Mouse (Mus musculus): ENCODE results near the gene Sstr4. TPM values are rescaled to one million over a fixed set of nuclear protein-coding genes. Genes with fewer than 3 reads are reported as not detected.

Sstr4 gene
- 0.44 and 0.50 TPM in 2 replicates for polyA plus RNA-seq (2015; fragmentation: Nextera tagmentation; extraction: Ambion mirVana)

GRCm38 (mm10) chr2:148395131-148396051 is at the start of gene Sstr4:
Gene Sstr4, plus strand, starts transcription at chr2:148395344.

DNA sequence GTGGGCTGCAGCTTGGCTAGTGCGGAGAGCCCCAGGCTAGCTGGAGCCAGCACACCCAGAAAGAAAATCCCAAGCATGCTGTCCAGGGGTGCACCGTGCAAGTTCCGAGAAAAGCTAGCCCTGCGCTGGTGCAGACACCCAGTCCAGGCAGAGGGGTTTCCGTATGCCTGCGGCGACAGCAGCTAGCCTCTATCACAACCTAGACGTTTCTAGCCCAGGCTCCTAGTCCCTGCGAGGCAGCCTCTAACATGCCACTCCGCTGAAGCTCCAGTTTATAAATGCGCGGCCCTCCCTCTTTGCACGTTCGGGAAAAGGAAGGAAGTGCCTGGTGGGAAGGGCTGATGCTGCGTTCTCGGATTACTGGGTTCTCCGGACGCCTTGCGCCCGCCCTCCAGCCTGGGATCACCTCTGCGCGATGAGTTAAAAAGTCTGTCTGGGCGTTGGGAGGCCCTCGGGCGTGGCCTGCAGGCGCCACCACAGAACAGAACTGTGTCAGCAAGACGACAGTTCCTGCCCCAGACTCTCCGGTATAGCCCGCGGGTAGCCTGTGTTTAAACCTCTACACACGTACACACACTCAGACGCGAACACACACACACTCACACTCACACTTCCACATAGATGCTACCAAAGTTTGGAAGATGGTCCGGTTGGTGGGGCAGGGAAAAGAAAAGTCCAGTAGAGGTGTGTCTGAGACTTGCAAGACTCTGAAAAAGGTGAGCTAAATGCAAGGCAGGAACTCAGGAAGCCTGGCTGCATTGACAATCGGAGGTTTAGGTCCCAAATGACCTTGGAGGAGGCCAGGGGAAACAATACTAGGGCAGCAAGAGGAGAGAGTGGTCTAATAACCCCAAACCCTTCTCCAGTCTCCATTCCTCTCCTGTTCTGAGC is 13.0 kb downstream of the Sstr4 start, which contains the start of gene Thbd:
TSS of gene Thbd (minus strand) at position 319 of the 891 bp plus-strand sequence.

DNA sequence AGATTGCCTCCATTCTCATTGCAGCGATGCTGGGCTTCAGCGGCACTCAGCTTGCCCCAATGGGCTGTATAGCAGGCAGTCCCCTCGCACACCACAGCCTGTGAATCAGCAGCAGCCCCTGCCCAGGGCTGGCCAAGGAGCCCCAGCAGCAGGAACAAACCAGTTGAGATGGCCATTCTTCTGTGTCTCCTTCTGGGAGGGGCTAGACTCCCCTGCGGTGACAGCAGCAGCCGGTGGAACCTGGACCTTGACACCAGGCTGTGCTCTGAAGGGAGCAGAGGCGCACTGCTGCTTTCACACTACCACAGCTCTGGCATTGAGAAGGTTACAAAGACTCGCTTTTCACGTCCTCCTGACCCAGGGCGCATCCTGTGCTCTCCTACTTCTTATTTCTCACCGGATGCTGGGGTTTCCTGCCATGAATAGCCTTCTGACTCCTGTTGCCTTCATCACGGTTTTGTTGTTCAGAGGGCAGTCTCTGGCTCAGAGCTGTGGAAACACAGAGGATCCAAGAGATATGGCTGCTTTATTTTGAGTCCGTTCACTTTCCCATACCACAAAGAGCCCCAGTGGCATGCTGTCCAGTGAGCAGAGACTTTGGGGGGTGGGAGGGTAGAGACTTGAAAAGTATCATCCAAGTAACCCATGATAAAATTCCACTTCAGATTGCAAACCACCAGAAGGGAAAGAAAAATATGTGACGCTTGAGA is 48.3 kb downstream of the Sstr4 start, which contains the start of gene Cd93:
TSS of gene Cd93 (minus strand) at position 315 of the 710 bp plus-strand sequence.

Other genes with a start within 250 kb of the Sstr4 start
- 11.7 and 13.5 TPM in 2 replicates for gene Thbd, start 12.8 kb downstream of the Sstr4 start, polyA plus RNA-seq (2015; fragmentation: Nextera tagmentation; extraction: Ambion mirVana)
- 13.6 and 14.4 TPM in 2 replicates for gene Cd93, start 48.2 kb downstream of the Sstr4 start, polyA plus RNA-seq (2015; fragmentation: Nextera tagmentation; extraction: Ambion mirVana)

All from skeletal muscle tissue, postnatal 0 days (tissue).